Mouse (Mus musculus): ENCODE measurements at regions not wholly inside any gene's neighbourhood (a gene's known extent, or its start where the extent isn't known, plus 50 kb on each side); places are given as distances from the start of the nearest gene placed in this dataset.

GRCm38 (mm10) chr4:142626503-142627194 is 387.4 kb upstream of the Kazn start:
- DNase-seq: no peak

GRCm38 (mm10) chr4:142625456-142625855 is 386.3 kb upstream of the Kazn start:
- no peak for DNase-seq

GRCm38 (mm10) chr4:142622151-142622861 is 383.1 kb upstream of the Kazn start:
- DNase-seq: no peak

- DNase-seq: no peak
Measured at GRCm38 (mm10) chr4:142619396-142619795, 380.2 kb upstream of the Kazn start.

- DNase-seq: no peak
Measured at GRCm38 (mm10) chr4:142618770-142619169, 379.6 kb upstream of the Kazn start.

GRCm38 (mm10) chr4:142617676-142618075 is 378.5 kb upstream of the Kazn start:
- no peak for DNase-seq

GRCm38 (mm10) chr4:142616901-142617300 is 377.7 kb upstream of the Kazn start:
- DNase-seq: no peak

- no peak for DNase-seq
Measured at GRCm38 (mm10) chr4:142605098-142605497, 365.9 kb upstream of the Kazn start.

- no peak for DNase-seq
Measured at GRCm38 (mm10) chr4:142597214-142597613, 358.0 kb upstream of the Kazn start.

GRCm38 (mm10) chr4:142589084-142589741 is 350.0 kb upstream of the Kazn start:
- no peak for DNase-seq

- DNase-seq: no peak
Measured at GRCm38 (mm10) chr4:142588418-142589083, 349.4 kb upstream of the Kazn start.

GRCm38 (mm10) chr4:142587345-142588035 is 348.3 kb upstream of the Kazn start:
- DNase-seq: no peak

- DNase-seq: no peak
Measured at GRCm38 (mm10) chr4:142578536-142578935, 339.3 kb upstream of the Kazn start.

- no peak for DNase-seq
Measured at GRCm38 (mm10) chr4:142577519-142577918, 338.3 kb upstream of the Kazn start.

GRCm38 (mm10) chr4:142574528-142574927 is 335.3 kb upstream of the Kazn start:
- no peak for DNase-seq

GRCm38 (mm10) chr4:142570712-142571111 is 331.5 kb upstream of the Kazn start:
- no peak for DNase-seq

- DNase-seq: no peak
Measured at GRCm38 (mm10) chr4:142568556-142568955, 329.4 kb upstream of the Kazn start.

GRCm38 (mm10) chr4:142554716-142555115 is 315.5 kb upstream of the Kazn start:
- no peak for DNase-seq

GRCm38 (mm10) chr4:142545871-142546270 is 306.7 kb upstream of the Kazn start:
- DNase-seq: no peak

- DNase-seq: no peak
Measured at GRCm38 (mm10) chr4:142545187-142545586, 306.0 kb upstream of the Kazn start.

- no peak for DNase-seq
Measured at GRCm38 (mm10) chr4:142544736-142545135, 305.5 kb upstream of the Kazn start.

GRCm38 (mm10) chr4:142539200-142539750 is 300.1 kb upstream of the Kazn start:
- DNase-seq: no peak

Data from thymus, postnatal 36 days (tissue).